In the genomic region with DNA sequence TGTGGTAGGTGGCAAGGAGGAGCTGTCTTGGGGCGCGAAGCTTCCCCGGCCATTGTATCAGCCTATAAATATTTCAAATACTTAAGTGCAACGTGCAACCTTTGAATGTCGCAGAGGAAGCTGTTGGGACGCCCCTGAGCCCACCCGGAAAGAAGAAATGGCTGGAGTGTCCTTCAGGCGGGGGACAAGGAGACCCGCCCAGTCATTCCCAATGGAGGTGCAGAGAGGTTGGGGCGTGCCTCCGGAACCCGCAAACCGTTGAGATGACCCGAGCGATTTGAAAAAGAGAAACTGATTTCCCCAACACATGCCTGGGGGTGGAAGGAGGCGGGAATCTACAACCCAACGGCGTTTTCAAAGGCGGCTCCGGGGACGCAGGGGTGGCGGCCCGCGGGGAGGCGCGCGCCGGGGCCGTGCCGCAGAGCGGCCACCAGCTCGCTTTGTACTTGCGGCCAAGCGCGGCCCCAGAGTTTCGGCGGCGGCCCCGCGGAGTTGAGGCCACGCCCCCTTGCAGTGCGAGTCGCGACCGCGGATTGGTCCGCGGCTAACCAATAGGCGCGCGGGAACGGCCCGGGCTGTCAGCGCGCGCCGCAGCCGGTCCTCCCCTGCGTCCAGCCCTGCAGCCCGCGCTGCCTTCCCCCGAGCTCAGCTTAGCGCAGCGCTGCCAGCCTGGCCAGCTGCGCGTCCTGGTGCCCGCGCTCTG, we compare ENCODE assay signal across 8 mouse cellular contexts.
A peak's percentile ranks its signal among the peaks of the same experiment; 100 is the strongest.
DNase-seq lines count a peak whose midpoint lies in the region; ATAC-seq and TF ChIP-seq lines count a peak whose summit lies in the region.

No protein-coding gene starts in this region.

- in situ Hi-C loops in CH12.LX (cut with MboI; ENCODE audit: low pct_ligation_motif_present, low pct_unique_long_range_greater_than_20kb, low sequenced_read_pairs), result no loop called here

- no peak for TF ChIP-seq EP300 in CH12.LX (IDR thresholded peaks at IDR 0.05; ENCODE audit: low read length)

- H3K27me3 ChIP-seq in CH12.LX (replicated peaks), result peaks cover 84% of the 10 kb centered on the region
- peaks cover 32% of the 10 kb centered on the region for H3K27me3 ChIP-seq in forebrain, embryonic 11.5 days (ENCODE audit: control insufficient read depth, insufficient read depth, low read length)
- H3K27me3 ChIP-seq in heart, embryonic 16.5 days (ENCODE audit: control insufficient read depth, insufficient read depth, low read length), result peaks cover 5% of the 10 kb centered on the region
- H3K27me3 ChIP-seq in liver, embryonic 15.5 days, result peaks cover 80% of the 10 kb centered on the region
- peaks cover 21% of the 10 kb centered on the region for H3K27me3 ChIP-seq in neural tube, embryonic 11.5 days (ENCODE audit: control insufficient read depth, insufficient read depth, low read length)
- peaks cover 7% of the 10 kb centered on the region; the same call in 1 of the 2 replicates for H3K27me3 ChIP-seq in stomach, embryonic 16.5 days (ENCODE audit: control insufficient read depth, insufficient read depth, low read length)

- TF ChIP-seq RAD21 in CH12.LX (IDR thresholded peaks at IDR 0.05; ENCODE audit: low read depth, low read length), result no peak

- TF ChIP-seq POLR2A in CH12.LX (IDR thresholded peaks at IDR 0.05; ENCODE audit: low read depth, low read length), result no peak

- DNase-seq in CH12.LX (ENCODE audit: extremely low read depth), result peak; percentile 13
- peak; percentile 76 for DNase-seq in c-Kit-positive CD71-positive TER-119-negative erythroid progenitor cells, embryonic 14.5 days (ENCODE audit: low read depth)
- DNase-seq in forebrain, embryonic 11.5 days (ENCODE audit: low spot score), result peak; percentile 96
- DNase-seq in kidney, postnatal 25 days, result peak; percentile 95 to 97
- DNase-seq in neural tube, embryonic 11.5 days (ENCODE audit: low spot score), result peak; percentile 96

- WGBS in forebrain, embryonic 11.5 days, result under 1% methylated on average over 68 of the region's 68 CpGs
- WGBS in heart, embryonic 16.5 days, result under 1% methylated on average over 68 of the region's 68 CpGs
- under 1% methylated on average over 68 of the region's 68 CpGs for WGBS in liver, embryonic 15.5 days (ENCODE audit: insufficient replicate concordance)
- under 1% methylated on average over 68 of the region's 68 CpGs for WGBS in neural tube, embryonic 11.5 days
- under 1% methylated on average over 67 of the region's 68 CpGs for WGBS in stomach, embryonic 16.5 days

- H3K4me3 ChIP-seq in CH12.LX (replicated peaks in 1 of 3; ENCODE audit: low read depth in 2 of 3, low read length in 2 of 3, poor library complexity in 1 of 3), result no peak overlapping the region
- H3K4me3 ChIP-seq in forebrain, embryonic 11.5 days (ENCODE audit: low read depth, low read length), result peak overlapping the region; percentile 46
- H3K4me3 ChIP-seq in heart, embryonic 16.5 days (ENCODE audit: low read length), result peak overlapping the region; percentile 59
- H3K4me3 ChIP-seq in liver, embryonic 15.5 days (replicated peaks), result peak overlapping the region; percentile 62
- H3K4me3 ChIP-seq in neural tube, embryonic 11.5 days (ENCODE audit: low read depth, low read length), result peak overlapping the region; percentile 49
- peak overlapping the region; percentile 51 for H3K4me3 ChIP-seq in stomach, embryonic 16.5 days (replicated peaks; ENCODE audit: low read length)

- peaks cover 16% of the 10 kb centered on the region for H3K9me3 ChIP-seq in CH12.LX (replicated peaks; ENCODE audit: low read length)
- no peaks in the 10 kb centered on the region for H3K9me3 ChIP-seq in forebrain, embryonic 11.5 days (ENCODE audit: control insufficient read depth, low read length)
- H3K9me3 ChIP-seq in heart, embryonic 16.5 days (replicated peaks; ENCODE audit: control insufficient read depth, low read length), result no peaks in the 10 kb centered on the region
- no peaks in the 10 kb centered on the region for H3K9me3 ChIP-seq in liver, embryonic 15.5 days (replicated peaks)
- no peaks in the 10 kb centered on the region for H3K9me3 ChIP-seq in neural tube, embryonic 11.5 days (ENCODE audit: control insufficient read depth, low read length)
- no peaks in the 10 kb centered on the region for H3K9me3 ChIP-seq in stomach, embryonic 16.5 days (replicated peaks; ENCODE audit: control insufficient read depth, low read length)

- dilution Hi-C loops in CH12.LX (cut with MboI; ENCODE audit: extremely low pct_ligation_motif_present, extremely low pct_unique_long_range_greater_than_20kb, low sequenced_read_pairs), result no loop called here

- no peak overlapping the region for H3K9ac ChIP-seq in CH12.LX (ENCODE audit: insufficient read depth, low read depth)
- H3K9ac ChIP-seq in forebrain, embryonic 11.5 days (ENCODE audit: low read length), result peak overlapping the region; percentile 77
- peak overlapping the region; percentile 86 for H3K9ac ChIP-seq in heart, embryonic 16.5 days (ENCODE audit: low read length)
- H3K9ac ChIP-seq in liver, embryonic 15.5 days, result peak overlapping the region; percentile 54
- peak overlapping the region; percentile 70 for H3K9ac ChIP-seq in neural tube, embryonic 11.5 days (ENCODE audit: low read length)
- H3K9ac ChIP-seq in stomach, embryonic 16.5 days (ENCODE audit: low read length), result peak overlapping the region; percentile 79

- H3K36me3 ChIP-seq in CH12.LX (replicated peaks in 1 of 2; ENCODE audit: control insufficient read depth in 1 of 2, insufficient read depth in 1 of 2, low read length in 1 of 2), result no peaks in the 10 kb centered on the region
- no peaks in the 10 kb centered on the region for H3K36me3 ChIP-seq in forebrain, embryonic 11.5 days (ENCODE audit: control insufficient read depth, insufficient read depth, low read length)
- H3K36me3 ChIP-seq in heart, embryonic 16.5 days (ENCODE audit: control insufficient read depth, insufficient read depth), result no peaks in the 10 kb centered on the region
- H3K36me3 ChIP-seq in liver, embryonic 15.5 days (replicated peaks), result no peaks in the 10 kb centered on the region
- H3K36me3 ChIP-seq in neural tube, embryonic 11.5 days (ENCODE audit: control insufficient read depth, insufficient read depth, low read length), result no peaks in the 10 kb centered on the region
- no peaks in the 10 kb centered on the region for H3K36me3 ChIP-seq in stomach, embryonic 16.5 days (ENCODE audit: control insufficient read depth, insufficient read depth, low read length)

- H3K4me1 ChIP-seq in CH12.LX (ENCODE audit: control insufficient read depth in 1 of 2, insufficient read depth in 2 of 2), result peaks cover 0 to 2% of the 10 kb centered on the region in 2 experiments; a peak in 2 of 4 replicates
- peaks cover 8% of the 10 kb centered on the region; the same call in 1 of the 2 replicates for H3K4me1 ChIP-seq in forebrain, embryonic 11.5 days (replicated peaks; ENCODE audit: control insufficient read depth, insufficient read depth, low read length)
- peaks cover 31% of the 10 kb centered on the region for H3K4me1 ChIP-seq in heart, embryonic 16.5 days (ENCODE audit: control insufficient read depth, insufficient read depth, low read length)
- H3K4me1 ChIP-seq in liver, embryonic 15.5 days (replicated peaks), result peaks cover 21% of the 10 kb centered on the region
- H3K4me1 ChIP-seq in neural tube, embryonic 11.5 days (ENCODE audit: control insufficient read depth, insufficient read depth, low read length), result peaks cover 14% of the 10 kb centered on the region
- peaks cover 47% of the 10 kb centered on the region for H3K4me1 ChIP-seq in stomach, embryonic 16.5 days (ENCODE audit: control insufficient read depth, insufficient read depth, low read length)

- peak overlapping the region; percentile 45 for H3K4me2 ChIP-seq in CH12.LX (ENCODE audit: insufficient read depth, low read depth, poor library complexity, severe bottlenecking)
- peak overlapping the region; percentile 99 for H3K4me2 ChIP-seq in forebrain, embryonic 11.5 days (ENCODE audit: low read depth, low read length, severe bottlenecking)
- peak overlapping the region; percentile 71 for H3K4me2 ChIP-seq in heart, embryonic 16.5 days (ENCODE audit: low read depth, low read length)
- peak overlapping the region; percentile 90 for H3K4me2 ChIP-seq in liver, embryonic 15.5 days
- peak overlapping the region; percentile 97 for H3K4me2 ChIP-seq in neural tube, embryonic 11.5 days (ENCODE audit: low read depth)
- H3K4me2 ChIP-seq in stomach, embryonic 16.5 days (ENCODE audit: low read depth, low read length), result peak overlapping the region; percentile 99

- ATAC-seq in forebrain, embryonic 11.5 days (replicated peaks; ENCODE audit: low FRiP score), result peak; percentile 97
- peak; percentile 92 for ATAC-seq in heart, embryonic 16.5 days (replicated peaks; ENCODE audit: extremely low read depth, insufficient read depth, low FRiP score)
- ATAC-seq in liver, embryonic 15.5 days (ENCODE audit: insufficient read depth), result peak; percentile 97
- peak; percentile 96 for ATAC-seq in neural tube, embryonic 11.5 days (ENCODE audit: insufficient read depth, low FRiP score, low TSS enrichment)
- peak; percentile 95 for ATAC-seq in stomach, embryonic 16.5 days (ENCODE audit: insufficient read depth, low FRiP score)

- no peak for TF ChIP-seq CTCF in CH12.LX (conservative IDR thresholded peaks at IDR 0.05 in 1 of 2, IDR thresholded peaks at IDR 0.05 in 1 of 2; ENCODE audit: low read depth in 2 of 2, low read length in 2 of 2)

- no peaks in the 10 kb centered on the region for H3K79me2 ChIP-seq in CH12.LX (replicated peaks; ENCODE audit: control insufficient read depth, extremely low read depth, insufficient read depth, poor library complexity, severe bottlenecking)

- H3K27ac ChIP-seq in CH12.LX (ENCODE audit: insufficient read depth, low read depth), result no peak overlapping the region
- H3K27ac ChIP-seq in forebrain, embryonic 11.5 days (ENCODE audit: low read depth, low read length), result no peak overlapping the region
- peak overlapping the region; percentile 95 for H3K27ac ChIP-seq in heart, embryonic 16.5 days (ENCODE audit: low read length)
- no peak overlapping the region for H3K27ac ChIP-seq in liver, embryonic 15.5 days (replicated peaks)
- H3K27ac ChIP-seq in neural tube, embryonic 11.5 days (ENCODE audit: low read depth, low read length), result 0 out of 2 replicates have a peak overlapping the region, but pooled peaks have one; percentile 21
- peak overlapping the region; percentile 30 for H3K27ac ChIP-seq in stomach, embryonic 16.5 days (ENCODE audit: low read length)

TF ChIP-seq in CH12.LX, 34 proteins besides CTCF, POLR2A, EP300 and RAD21:
- no peak for TF ChIP-seq ZMIZ1 (IDR thresholded peaks at IDR 0.05; ENCODE audit: low read depth, low read length)

Comparison
In these comparisons a context has a peak if more than half of its experiments do, and no peak if none do; other contexts are left out.
1. DNase-seq: peak in every context shown above with its lines; median percentile 96 in forebrain, embryonic 11.5 days; 96 in kidney, postnatal 25 days; 96 in neural tube, embryonic 11.5 days; 76 in c-Kit-positive CD71-positive TER-119-negative erythroid progenitor cells, embryonic 14.5 days; 13 in CH12.LX.
2. H3K27ac ChIP-seq: peak in heart, embryonic 16.5 days (single experiment), neural tube, embryonic 11.5 days (single experiment) and stomach, embryonic 16.5 days (single experiment); none in CH12.LX (single experiment), forebrain, embryonic 11.5 days (single experiment) and liver, embryonic 15.5 days (single experiment).
3. H3K4me2 ChIP-seq: peak in every context shown above with its lines; median percentile 99 in forebrain, embryonic 11.5 days; 99 in stomach, embryonic 16.5 days; 97 in neural tube, embryonic 11.5 days; 90 in liver, embryonic 15.5 days; 71 in heart, embryonic 16.5 days; 45 in CH12.LX.
4. H3K4me3 ChIP-seq: peak in forebrain, embryonic 11.5 days (single experiment), heart, embryonic 16.5 days (single experiment), liver, embryonic 15.5 days (single experiment), neural tube, embryonic 11.5 days (single experiment) and stomach, embryonic 16.5 days (single experiment); none in CH12.LX (0 of 3).
5. Peak in every context shown above with its lines, with median percentiles within 50 percentile points of each other: ATAC-seq.